Mouse (Mus musculus) common myeloid progenitor, adult 5-6 weeks (primary cell): ENCODE results near the gene Fam32a. TPM values are rescaled to one million over a fixed set of nuclear protein-coding genes. Genes with fewer than 3 reads are reported as not detected.

Source experiments
- ATAC-seq: replicated peaks from 2 replicates; pipeline ENCODE4 v1.8.0; 2016; ENCODE audit warnings: low read depth, mild to moderate bottlenecking, moderate TSS enrichment, inconsistent platforms; ENCODE audit not compliant: poor library complexity, severe bottlenecking
- total RNA-seq: library from RNA; stranded (forward); fragments of 200-1000, 187-1606 nt; gene quantifications from 2 replicates; pipeline ENCODE4 v1.2.3, GENCODE M21; 2017

Fam32a gene
- 42.5 and 56.2 TPM in 2 replicates for total RNA-seq

GRCm38 (mm10) chr8:72219541-72220363 is at the start of gene Fam32a:
TSS of gene Fam32a (plus strand) at chr8:72219730.
- ATAC-seq = peak; percentile 95

DNA sequence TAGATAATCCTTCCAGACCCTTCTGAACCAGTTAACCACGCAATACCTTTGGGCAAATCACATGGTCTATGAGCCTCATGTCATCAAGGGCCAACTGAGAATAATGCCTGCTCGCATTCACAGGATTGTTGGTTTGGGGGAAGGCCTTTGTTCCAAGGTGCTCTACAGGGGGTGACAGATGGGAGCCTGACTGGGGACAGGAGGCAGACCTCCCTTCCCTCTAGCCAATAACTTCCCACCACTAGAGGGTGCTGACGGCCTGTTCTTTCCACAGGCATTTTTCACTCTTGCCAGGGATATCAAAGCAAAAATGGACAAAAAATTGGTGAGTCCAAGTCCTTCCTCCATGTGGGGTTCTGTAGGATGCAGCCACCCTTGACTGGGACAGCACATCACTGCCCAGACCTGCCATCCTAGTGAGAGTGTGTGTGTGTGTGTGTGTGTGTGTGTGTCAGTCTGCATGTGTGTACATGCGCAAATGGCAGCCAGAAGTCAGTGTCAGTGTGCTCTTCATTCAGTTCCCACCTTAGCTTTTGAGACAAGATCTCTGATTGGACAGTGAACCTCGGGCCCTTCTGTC is 42.1 kb upstream of the Fam32a start:
- peak; percentile 89 for ATAC-seq

DNA sequence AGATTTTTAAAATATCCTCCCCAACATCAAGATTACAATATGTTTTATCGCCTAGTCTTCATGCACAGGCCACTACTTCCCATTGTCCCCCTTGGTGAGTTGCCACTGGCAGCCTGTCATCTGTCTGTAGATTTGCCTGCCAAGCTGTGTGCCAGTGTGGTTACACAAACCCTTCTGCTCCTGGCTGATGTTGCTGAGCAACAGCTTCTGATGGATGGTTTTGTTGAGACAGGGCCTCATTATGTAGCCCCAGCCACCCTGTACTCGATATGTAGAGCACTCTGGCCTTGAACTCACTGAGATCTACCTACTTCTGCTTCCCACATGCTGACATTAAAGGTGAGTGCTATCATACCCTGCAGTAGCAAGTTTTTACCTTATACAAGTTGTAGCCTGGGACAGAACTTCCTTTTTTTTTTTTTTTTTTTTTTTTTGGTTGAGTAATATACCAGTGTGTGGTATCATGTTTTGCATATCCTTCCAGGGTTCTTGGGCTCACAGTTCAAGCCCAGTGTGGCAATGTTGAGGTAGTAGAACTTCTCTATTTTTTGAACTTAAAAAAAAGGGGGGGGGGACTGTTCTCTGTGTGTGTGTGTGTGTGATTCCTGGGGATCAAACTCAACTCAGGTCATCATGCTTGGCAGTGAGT is 35.9 kb upstream of the Fam32a start:
- peak; percentile 88 for ATAC-seq

DNA sequence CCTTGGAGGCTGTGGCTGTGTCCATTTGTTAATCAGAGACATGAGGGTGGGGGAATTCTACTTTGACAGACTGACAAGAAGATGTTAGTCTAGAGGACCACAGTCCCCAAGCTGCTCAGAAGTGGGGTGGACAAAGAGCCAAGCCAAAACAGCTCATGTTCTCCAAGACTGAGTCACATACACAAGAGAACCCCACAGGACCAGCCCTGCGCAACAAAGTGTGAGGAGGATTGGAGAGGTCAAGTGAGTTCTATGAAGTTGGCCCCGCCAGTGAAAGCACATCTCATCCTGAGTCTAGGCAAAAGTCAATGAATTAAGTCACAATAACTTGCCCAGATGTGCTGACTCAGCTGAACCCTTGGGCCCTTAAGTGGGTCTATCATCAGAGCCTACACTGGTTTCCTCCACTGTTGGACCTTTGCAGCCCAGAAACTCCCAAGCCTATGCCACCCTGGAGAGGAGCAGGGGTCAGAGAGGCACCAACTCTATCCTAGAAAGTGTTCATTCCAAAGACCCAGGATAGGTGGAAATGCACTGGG is 31.7 kb upstream of the Fam32a start:
- no peak for ATAC-seq

DNA sequence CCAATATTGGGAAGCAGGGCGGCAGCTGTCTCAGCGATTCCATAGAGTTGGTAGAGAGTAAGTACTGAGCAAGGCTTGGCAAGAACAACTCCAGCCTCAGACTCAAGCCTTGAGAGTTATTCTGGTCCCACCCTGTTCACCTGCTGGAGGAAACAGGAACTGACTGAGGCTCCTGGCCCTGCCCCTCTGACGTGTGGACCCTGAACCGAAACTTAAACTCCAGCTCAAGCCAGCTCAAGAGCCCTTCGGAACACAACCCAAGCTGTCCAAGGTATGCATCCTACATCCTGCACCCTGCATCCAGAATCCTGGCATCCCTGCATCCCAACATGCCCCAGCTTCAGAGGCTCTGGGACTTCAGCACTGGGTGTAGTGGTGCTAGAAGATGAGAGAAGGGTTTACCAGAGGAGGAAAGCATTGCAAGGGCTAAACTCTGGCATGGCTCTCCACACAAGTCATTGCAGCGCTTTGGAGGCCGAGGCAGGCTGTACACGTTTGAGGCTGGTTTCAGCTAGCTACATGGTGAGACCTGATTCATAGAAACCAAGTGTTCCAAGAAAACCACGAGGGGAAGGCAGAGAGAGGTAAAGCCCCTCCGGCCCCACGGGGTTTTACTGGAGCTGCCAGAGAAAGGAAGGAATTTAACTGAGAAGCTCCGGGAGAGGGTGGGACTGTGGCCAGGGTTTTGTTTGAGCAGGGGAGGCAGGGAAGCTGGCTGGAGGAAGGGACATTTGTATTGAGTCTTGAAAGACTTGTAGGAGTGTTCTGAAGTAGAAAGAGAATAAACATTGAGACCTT is 29.9 kb upstream of the Fam32a start, which contains the start of gene Hsh2d:
TSS of gene Hsh2d (plus strand) at position 222 of the 798 bp plus-strand sequence.
- peak; percentile 95 for ATAC-seq

GRCm38 (mm10) chr8:72190215-72190539 is 29.4 kb upstream of the Fam32a start:
- ATAC-seq = peak; percentile 62

DNA sequence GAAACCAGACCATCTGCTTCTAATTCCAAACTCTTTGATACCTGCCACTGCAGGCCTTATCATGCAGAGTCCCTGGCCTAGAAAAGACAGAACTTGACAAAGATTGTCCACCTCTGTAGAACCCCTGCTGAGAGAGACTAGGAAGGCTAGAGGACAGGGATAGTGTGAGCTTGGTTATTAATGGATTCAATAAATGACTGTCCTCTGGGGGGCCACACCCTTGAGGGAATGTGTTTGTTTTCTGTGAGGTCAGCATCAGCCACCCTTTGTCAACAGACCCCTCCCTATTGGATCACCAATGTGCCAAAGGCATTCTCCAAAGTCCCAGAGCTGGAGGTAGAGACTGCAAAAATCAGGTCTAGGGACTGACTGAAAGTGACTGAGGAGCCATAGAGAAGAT is 27.5 kb upstream of the Fam32a start:
- ATAC-seq = no peak

DNA sequence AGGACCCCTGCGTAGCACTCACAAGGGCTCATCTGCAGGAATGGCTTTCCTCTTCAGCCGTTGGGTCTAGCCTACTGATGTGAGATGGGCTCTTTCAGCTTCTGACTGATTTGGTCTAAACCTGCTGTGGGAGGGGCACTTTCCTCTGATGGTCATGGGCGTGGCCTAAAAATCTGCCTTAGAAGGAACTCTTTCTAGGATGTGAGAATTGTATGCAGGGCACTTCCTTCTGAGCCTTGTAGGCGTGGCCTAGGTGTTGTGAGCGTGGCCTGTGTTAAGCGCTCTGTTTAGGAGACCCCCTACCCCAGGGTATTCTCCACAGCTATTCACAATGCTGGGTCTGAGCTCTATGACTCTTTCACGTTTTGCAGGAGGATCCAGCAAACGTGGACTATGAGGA is 21.5 kb upstream of the Fam32a start:
- ATAC-seq = no peak

- ATAC-seq = no peak
Observed at GRCm38 (mm10) chr8:72208582-72208981, 10.9 kb upstream of the Fam32a start.

GRCm38 (mm10) chr8:72210222-72210621 is 9.3 kb upstream of the Fam32a start:
- ATAC-seq = no peak

DNA sequence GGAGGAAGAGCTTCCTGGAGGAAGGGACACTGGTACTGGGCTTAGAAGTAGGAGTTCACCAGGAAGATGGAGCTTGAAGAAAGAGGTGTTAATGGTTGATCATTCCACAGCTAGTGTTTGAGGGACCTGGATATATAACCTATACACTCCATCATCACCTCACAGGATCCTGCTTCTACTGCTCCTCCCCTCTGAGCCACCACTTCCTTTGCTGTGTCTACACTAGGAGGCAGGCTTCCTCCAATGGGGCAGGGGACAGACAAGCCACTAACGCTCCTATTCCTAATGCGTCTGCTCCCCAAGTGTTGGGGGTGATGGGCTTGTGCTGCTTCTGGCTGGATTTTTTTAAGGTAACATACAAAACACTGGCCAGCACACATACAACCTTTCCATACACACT is 8.8 kb upstream of the Fam32a start:
- 0 out of 2 replicates have a peak, but pooled peaks have one; percentile 37 for ATAC-seq

DNA sequence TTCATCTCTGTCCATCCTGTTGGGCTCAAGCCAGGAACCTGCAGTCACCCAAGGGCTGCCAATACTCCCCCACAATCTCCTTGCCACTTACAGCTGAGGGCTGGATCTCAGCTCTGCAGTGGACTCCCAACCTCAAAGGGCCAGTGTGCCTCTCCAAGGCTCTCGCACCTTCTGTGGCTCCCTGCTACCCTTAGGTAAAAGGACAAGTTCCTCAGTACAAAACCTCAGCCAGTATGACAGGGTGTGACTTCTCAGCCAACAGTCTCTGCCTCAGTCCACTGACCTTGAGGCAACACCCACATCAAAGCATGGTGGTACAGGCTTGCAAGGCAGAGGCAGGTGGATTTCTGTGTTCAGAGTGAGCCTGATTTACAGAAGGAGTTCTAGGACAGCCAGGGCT is 7.7 kb upstream of the Fam32a start:
- ATAC-seq = no peak

DNA sequence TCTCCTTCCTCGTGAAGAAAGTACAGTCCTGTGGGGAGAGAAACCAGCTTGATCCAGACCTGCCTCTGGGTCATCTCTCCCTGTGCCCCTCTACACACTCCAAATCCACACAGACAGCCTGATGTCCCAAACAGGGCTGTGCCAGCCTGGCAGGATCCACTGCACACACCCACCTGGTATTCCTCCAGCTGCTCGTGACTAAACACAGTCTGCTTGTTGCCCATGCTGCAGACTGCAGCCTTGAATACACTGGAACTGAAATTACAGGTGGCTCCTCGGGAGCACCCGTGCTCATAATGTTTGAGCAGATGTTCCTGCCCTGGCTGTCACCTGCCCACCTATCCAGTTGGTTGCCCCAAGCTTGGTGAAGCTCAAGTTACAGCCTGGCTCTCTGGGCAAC is 6.8 kb upstream of the Fam32a start, which contains the start of gene Cib3:
TSS of gene Cib3 (minus strand) at position 87 of the 400 bp plus-strand sequence.
- ATAC-seq = no peak

DNA sequence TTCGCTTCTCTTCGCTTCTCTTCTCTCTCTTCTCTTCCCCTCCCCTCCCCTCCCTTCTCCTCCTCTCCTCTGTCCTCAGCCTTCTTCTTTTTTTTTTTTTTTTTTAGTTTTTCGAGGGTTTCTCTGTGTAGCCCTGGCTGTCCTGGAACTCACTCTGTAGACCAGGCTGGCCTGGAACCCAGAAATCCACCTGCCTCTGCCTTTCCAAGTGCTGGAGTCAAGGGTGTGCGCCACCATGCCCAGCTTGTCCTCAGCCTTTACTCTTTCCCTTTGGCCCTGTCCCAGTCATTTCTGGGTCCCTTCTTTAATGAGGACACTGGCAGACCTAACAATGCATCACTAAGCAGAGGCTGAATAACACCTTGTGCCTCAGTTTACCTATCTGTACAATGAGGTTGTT is 6.0 kb upstream of the Fam32a start, which contains the start of gene Gm11034:
TSS of gene Gm11034 (minus strand) at position 101 of the 400 bp plus-strand sequence.
- ATAC-seq = no peak

GRCm38 (mm10) chr8:72215060-72215459 is 4.5 kb upstream of the Fam32a start:
- ATAC-seq = no peak

GRCm38 (mm10) chr8:72215871-72216270 is 3.7 kb upstream of the Fam32a start:
- ATAC-seq = peak; percentile 72

DNA sequence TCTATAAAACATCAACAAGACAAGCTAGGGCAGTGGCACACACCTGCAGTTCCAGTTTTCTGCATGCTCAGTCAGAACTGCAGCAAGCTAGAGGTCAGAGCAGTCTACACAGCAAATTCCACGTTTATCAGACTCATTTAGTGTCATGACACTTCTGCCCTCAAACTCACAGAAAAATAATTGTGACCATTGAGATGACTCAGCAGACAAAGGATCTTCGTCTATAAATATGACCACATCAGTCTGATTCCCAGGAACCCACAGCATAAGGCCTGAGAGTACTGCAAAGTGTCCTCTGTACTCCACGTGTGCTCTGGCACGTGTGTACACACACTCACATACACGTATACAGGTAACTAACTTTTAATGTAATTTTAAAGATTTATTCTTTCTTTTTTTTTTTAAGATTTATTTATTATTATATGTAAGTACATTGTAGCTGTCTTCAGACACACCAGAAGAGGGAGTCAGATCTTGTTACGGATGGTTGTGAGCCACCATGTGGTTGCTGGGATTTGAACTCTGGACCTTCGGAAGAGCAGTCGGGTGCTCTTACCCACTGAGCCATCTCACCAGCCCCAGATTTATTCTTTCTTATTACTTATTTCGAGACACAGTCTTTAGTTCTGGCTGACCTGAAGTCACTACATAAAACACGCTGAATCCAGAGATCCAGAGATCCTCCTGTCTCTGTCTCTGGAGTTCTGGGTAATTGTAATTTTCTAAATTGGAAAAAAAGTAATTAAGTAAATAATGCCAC is 569 bp upstream of the Fam32a start:
- ATAC-seq = no peak

DNA sequence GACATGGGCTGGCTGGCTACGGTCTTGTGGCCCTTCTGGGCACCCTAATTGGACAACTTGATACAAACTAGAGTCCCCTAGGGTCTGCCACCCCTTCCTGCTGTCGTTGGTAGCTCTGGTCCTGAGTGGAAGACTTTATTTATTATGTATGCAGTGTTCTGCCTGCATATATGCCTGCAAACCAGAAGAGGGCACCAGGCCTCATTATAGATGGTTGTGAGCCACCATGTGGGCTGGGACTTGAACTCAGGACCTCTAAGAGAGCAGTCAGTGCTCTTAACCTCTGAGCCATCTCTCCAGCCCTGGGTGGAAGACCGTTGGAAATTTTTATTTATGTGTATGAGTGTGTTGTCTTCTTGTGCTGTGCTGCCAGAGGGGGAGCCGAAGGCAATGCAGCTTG is 1.2 kb downstream of the Fam32a start:
- no peak for ATAC-seq

GRCm38 (mm10) chr8:72222656-72223055 is 3.1 kb downstream of the Fam32a start:
- no peak for ATAC-seq
